Mouse (Mus musculus) thymus, postnatal 4 days (tissue): ENCODE data around the gene C1qtnf12.

Source experiments
- DNase-seq: peaks from one replicate; pipeline ENCODE4 v3.0.0; 2021

C1qtnf12 gene

GRCm38 (mm10) chr4:156004109-156004508, 42.0 kb downstream of the C1qtnf12 start:
- no peak for DNase-seq

- DNase-seq, result no peak
Measured at GRCm38 (mm10) chr4:156008369-156008768, 46.3 kb downstream of the C1qtnf12 start.

- no peak for DNase-seq
Measured at GRCm38 (mm10) chr4:156013637-156014036, 51.5 kb downstream of the C1qtnf12 start, which contains the start of gene Tnfrsf4. TSS of gene Tnfrsf4 (plus strand) at chr4:156013843.

- DNase-seq, result no peak
Measured at GRCm38 (mm10) chr4:156014436-156014835, 52.3 kb downstream of the C1qtnf12 start.
